Mouse (Mus musculus) MEL (cell line): ENCODE measurements at regions not wholly inside any gene's neighbourhood (a gene's known extent, or its start where the extent isn't known, plus 50 kb on each side); places are given as distances from the start of the nearest gene placed in this dataset.

ENCODE experiments used
- DNase-seq: peaks from one replicate; pipeline ENCODE4 v3.0.0; 2011; ENCODE audit warnings: low read depth, low spot score
- H3K27ac ChIP-seq: 2 replicates; pipeline ENCODE4 v1.5.1; 2012; ENCODE audit warnings: low read depth, mild to moderate bottlenecking, control low read depth, low read length, moderate library complexity; ENCODE audit not compliant: control insufficient read depth
- H3K27me3 ChIP-seq, 2 experiments: fragments of 150-350 bp in 1 of 2; sonication (generic) in 1 of 2; 2 replicates each; pipeline ENCODE4 v1.6.1; 2012; ENCODE audit warnings: low read length in 2 of 2, mild to moderate bottlenecking in 2 of 2, improper control_type of control experiment in 1 of 2, moderate library complexity in 1 of 2; ENCODE audit not compliant: insufficient read depth in 2 of 2, control insufficient read depth in 1 of 2
- H3K36me3 ChIP-seq, 2 experiments: 2 replicates each; pipeline ENCODE4 v1.6.1; 2012 to 2014; ENCODE audit warnings: low read length in 2 of 2, improper control_type of control experiment in 1 of 2, inconsistent platforms in 1 of 2, mild to moderate bottlenecking in 1 of 2; ENCODE audit not compliant: insufficient read depth in 2 of 2, control insufficient read depth in 1 of 2
- H3K4me1 ChIP-seq, 2 experiments: fragments of 150-350 bp in 1 of 2; sonication (generic) in 1 of 2; 2 replicates each; pipeline ENCODE4 v1.6.1; 2012; ENCODE audit warnings: low read length in 2 of 2, improper control_type of control experiment in 1 of 2, mild to moderate bottlenecking in 1 of 2; ENCODE audit not compliant: insufficient read depth in 2 of 2, control insufficient read depth in 1 of 2
- H3K4me3 ChIP-seq, 2 experiments: fragments of 150-350 bp in 1 of 2; sonication (generic) in 1 of 2; 2 replicates each; pipeline ENCODE4 v1.5.1; 2012; ENCODE audit warnings: low read depth in 2 of 2, low read length in 2 of 2, mild to moderate bottlenecking in 2 of 2, moderate library complexity in 2 of 2, control low read depth in 1 of 2, improper control_type of control experiment in 1 of 2; ENCODE audit not compliant: control insufficient read depth in 1 of 2, insufficient read depth in 1 of 2
- H3K79me2 ChIP-seq: 2 replicates; pipeline ENCODE4 v1.6.1; 2012; ENCODE audit warnings: mild to moderate bottlenecking, low read length, moderate library complexity; ENCODE audit not compliant: control insufficient read depth, poor library complexity, insufficient read depth
- H3K9ac ChIP-seq: 2 replicates; pipeline ENCODE4 v1.6.1; 2012; ENCODE audit warnings: low read depth, mild to moderate bottlenecking, control low read depth, low read length, moderate library complexity; ENCODE audit not compliant: control insufficient read depth, poor library complexity, severe bottlenecking
- H3K9me3 ChIP-seq: fragments of 150-350 bp; sonication (generic); replicated peaks from 2 replicates; pipeline ENCODE4 v1.6.1; 2012; ENCODE audit warnings: mild to moderate bottlenecking, low read length, improper control_type of control experiment, moderate library complexity; ENCODE audit not compliant: insufficient read depth
- BHLHE40 ChIP-seq: IDR thresholded peaks from 2 replicates; pipeline ENCODE4 v1.6.1; 2012; ENCODE audit warnings: low read depth, mild to moderate bottlenecking, inconsistent platforms, low read length, improper control_type of control experiment, borderline replicate concordance
- CHD2 ChIP-seq: IDR thresholded peaks from 2 replicates; pipeline ENCODE4 v1.6.1; 2011; ENCODE audit warnings: low read length, improper control_type of control experiment
- ETS1 ChIP-seq: IDR thresholded peaks from 2 replicates; pipeline ENCODE4 v1.6.1; 2012; ENCODE audit warnings: low read depth, mild to moderate bottlenecking, inconsistent platforms, low read length, improper control_type of control experiment, moderate library complexity
- GATA1 ChIP-seq: IDR thresholded peaks from 2 replicates; pipeline ENCODE4 v1.6.1; 2011; ENCODE audit warnings: low read depth, low read length, improper control_type of control experiment
- JUND ChIP-seq: IDR thresholded peaks from 2 replicates; pipeline ENCODE4 v1.6.1; 2011; ENCODE audit warnings: low read depth, mild to moderate bottlenecking, improper control_type of control experiment, low read length
- MAX ChIP-seq: IDR thresholded peaks from 2 replicates; pipeline ENCODE4 v1.6.1; 2011; ENCODE audit warnings: low read length, improper control_type of control experiment
- MAZ ChIP-seq: IDR thresholded peaks from 2 replicates; pipeline ENCODE4 v1.6.1; 2012; ENCODE audit warnings: low read depth, mild to moderate bottlenecking, inconsistent platforms, low read length, improper control_type of control experiment
- MEF2A ChIP-seq: IDR thresholded peaks from 2 replicates; pipeline ENCODE4 v1.6.1; 2014; ENCODE audit warnings: low read depth, mild to moderate bottlenecking, inconsistent platforms, low read length, improper control_type of control experiment; ENCODE audit not compliant: poor library complexity, insufficient replicate concordance, severe bottlenecking; ENCODE audit errors: extremely low read depth
- MXI1 ChIP-seq: IDR thresholded peaks from 2 replicates; pipeline ENCODE4 v1.6.1; 2011; ENCODE audit warnings: mild to moderate bottlenecking, low read depth, low read length, improper control_type of control experiment
- MYB ChIP-seq: IDR thresholded peaks from 2 replicates; pipeline ENCODE4 v1.6.1; 2011; ENCODE audit warnings: mild to moderate bottlenecking, low read depth, low read length, improper control_type of control experiment
- MYC ChIP-seq: IDR thresholded peaks from 2 replicates; pipeline ENCODE4 v1.6.1; 2011; ENCODE audit warnings: low read depth, mild to moderate bottlenecking, low read length, improper control_type of control experiment, moderate library complexity
- NELFE ChIP-seq: IDR thresholded peaks from 2 replicates; pipeline ENCODE4 v1.6.1; 2011; ENCODE audit warnings: low read depth, low read length, improper control_type of control experiment
- RAD21 ChIP-seq: IDR thresholded peaks from 2 replicates; pipeline ENCODE4 v1.6.1; 2011; ENCODE audit warnings: mild to moderate bottlenecking, low read depth, low read length, improper control_type of control experiment
- TAL1 ChIP-seq: IDR thresholded peaks from 2 replicates; pipeline ENCODE4 v1.6.1; 2012; ENCODE audit warnings: mild to moderate bottlenecking, inconsistent platforms, low read length, moderate library complexity, mixed read lengths
- TBP ChIP-seq: IDR thresholded peaks from 2 replicates; pipeline ENCODE4 v1.8.0; 2011; ENCODE audit warnings: low read depth, low read length, improper control_type of control experiment
- TCF12 ChIP-seq: IDR thresholded peaks from 2 replicates; pipeline ENCODE4 v1.6.1; 2014; ENCODE audit warnings: low read depth, mild to moderate bottlenecking, inconsistent platforms, low read length, improper control_type of control experiment, moderate library complexity
- USF1 ChIP-seq: IDR thresholded peaks from 2 replicates; pipeline ENCODE4 v1.6.1; 2014; ENCODE audit warnings: low read depth, mild to moderate bottlenecking, inconsistent platforms, low read length, improper control_type of control experiment, moderate library complexity
- ZC3H11A ChIP-seq: IDR thresholded peaks from 2 replicates; pipeline ENCODE4 v1.6.1; 2012; ENCODE audit warnings: low read depth, mild to moderate bottlenecking, inconsistent platforms, low read length, improper control_type of control experiment
- ZKSCAN1 ChIP-seq: IDR thresholded peaks from 2 replicates; pipeline ENCODE4 v1.6.1; 2012; ENCODE audit warnings: low read depth, mild to moderate bottlenecking, inconsistent platforms, low read length, improper control_type of control experiment, moderate library complexity
- ZMIZ1 ChIP-seq: IDR thresholded peaks from 2 replicates; pipeline ENCODE4 v1.6.1; 2012; ENCODE audit warnings: low read depth, mild to moderate bottlenecking, inconsistent platforms, low read length, improper control_type of control experiment, moderate library complexity
- ZNF384 ChIP-seq: IDR thresholded peaks from 2 replicates; pipeline ENCODE4 v1.6.1; 2012; ENCODE audit warnings: low read depth, mild to moderate bottlenecking, inconsistent platforms, low read length, improper control_type of control experiment

DNA sequence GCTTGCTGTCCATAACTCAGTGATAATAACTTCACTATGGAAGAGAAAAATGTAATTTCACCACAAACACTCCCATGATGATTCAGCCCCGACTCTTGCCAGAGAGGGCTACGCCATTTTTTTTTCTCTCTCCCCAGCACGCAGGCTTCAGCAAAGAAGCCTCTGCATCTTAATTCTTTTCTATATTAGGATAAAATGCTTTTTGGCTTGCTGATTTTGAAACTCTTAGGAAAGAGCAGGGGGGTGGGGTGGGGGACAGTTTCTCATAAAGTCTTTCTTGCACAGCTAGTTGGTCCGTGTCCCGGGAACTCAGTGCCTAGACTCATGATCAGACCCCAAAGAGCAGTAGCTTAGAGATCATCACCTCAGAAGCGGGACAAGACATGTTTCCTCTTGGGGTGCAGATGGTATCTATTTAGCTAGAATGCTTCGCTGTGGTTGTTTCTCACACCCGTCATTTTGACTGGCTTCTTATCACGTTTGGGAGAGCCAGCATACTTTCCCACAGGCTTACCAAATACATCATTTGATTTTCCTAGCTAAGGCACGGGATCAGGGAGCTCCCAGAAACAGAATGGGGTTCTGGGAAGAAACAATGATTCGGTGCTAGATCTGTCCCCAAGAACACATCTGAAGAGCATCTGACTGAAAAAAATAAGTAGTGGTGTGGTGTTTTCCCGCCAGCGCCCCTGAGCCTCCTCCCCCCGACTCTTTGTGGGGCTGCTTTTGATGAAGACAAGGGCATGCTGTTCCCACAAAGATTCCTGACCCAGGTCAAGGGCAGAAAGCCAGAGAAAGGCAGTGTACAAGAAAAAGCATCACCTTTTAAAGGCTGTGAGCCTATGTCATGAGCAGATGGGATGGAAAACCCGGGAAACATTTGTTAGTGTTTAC lies 483.6 kb upstream of the Id4 start:
- no peak for DNase-seq
- Histone ChIP-seq H3K4me3 (no peak overlapping the region), H3K9ac (no peak overlapping the region), H3K4me1 (no peaks in the 10 kb centered on the region), H3K27ac (no peak overlapping the region), H3K36me3 (no peaks in the 10 kb centered on the region), H3K9me3 (no peaks in the 10 kb centered on the region), H3K79me2 (no peaks in the 10 kb centered on the region), H3K27me3 (no peaks in the 10 kb centered on the region)
- TF ChIP-seq MYB = no peak

DNA sequence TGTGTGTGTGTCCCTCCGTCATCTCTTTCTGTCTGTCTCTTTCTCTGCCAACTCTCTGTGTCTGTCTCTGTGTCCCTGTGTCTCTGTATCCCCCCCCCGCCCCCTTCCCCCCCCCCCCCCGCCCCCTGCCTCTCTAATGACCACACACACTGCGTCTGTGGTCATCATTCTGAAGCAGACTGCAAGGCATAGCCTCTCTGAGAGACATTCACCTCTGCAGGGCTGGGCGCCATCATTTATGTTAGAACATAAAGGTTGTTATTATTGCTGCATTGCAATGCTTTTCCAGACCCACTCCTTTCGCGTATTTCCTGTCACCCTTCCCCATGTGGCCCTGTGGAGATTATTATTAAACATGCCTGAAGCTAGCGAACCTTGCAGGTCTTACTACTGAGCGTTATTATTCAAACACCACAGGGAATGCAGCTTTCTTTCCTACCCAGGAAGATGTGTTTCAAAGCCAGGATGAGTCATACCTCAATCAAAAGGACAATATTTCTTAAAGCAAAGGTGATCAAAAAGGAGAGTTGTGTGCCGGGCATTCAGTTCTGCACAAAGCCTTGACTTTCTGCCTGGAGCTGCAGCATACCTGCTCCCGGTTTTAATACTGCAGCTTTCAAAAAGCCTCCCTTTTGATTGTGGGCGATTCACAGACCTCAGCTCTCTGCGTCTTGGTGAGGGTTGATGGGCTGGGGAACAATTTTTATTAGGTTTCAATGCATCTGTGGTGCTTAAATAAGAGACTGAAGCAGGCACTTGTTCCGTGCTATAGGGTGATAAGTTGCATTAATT lies 482.6 kb upstream of the Id4 start:
- Histone ChIP-seq H3K27me3 (no peaks in the 10 kb centered on the region), H3K9me3 (no peaks in the 10 kb centered on the region)
- TF ChIP-seq USF1 (no peak), MAX (no peak), ZKSCAN1 (no peak), TBP (no peak), TCF12 (no peak), TAL1 (no peak), MAZ (no peak), ZC3H11A (no peak), ZNF384 (no peak), ETS1 (no peak), MXI1 (no peak), GATA1 (no peak), RAD21 (no peak), MYC (no peak), CHD2 (no peak), NELFE (no peak), JUND (no peak), ZMIZ1 (no peak), MEF2A (no peak), BHLHE40 (no peak)
- TF ChIP-seq, all 39 proteins: peak for 0
- no peaks in the 10 kb centered on the region for H3K4me1 ChIP-seq
- H3K27ac ChIP-seq = no peak overlapping the region
- H3K36me3 ChIP-seq = no peaks in the 10 kb centered on the region
- H3K79me2 ChIP-seq = no peaks in the 10 kb centered on the region
- DNase-seq = no peak
- H3K9ac ChIP-seq = no peak overlapping the region
- H3K4me3 ChIP-seq = no peak overlapping the region
